ENCODE assay signal across 16 mouse cellular contexts in the genomic region with DNA sequence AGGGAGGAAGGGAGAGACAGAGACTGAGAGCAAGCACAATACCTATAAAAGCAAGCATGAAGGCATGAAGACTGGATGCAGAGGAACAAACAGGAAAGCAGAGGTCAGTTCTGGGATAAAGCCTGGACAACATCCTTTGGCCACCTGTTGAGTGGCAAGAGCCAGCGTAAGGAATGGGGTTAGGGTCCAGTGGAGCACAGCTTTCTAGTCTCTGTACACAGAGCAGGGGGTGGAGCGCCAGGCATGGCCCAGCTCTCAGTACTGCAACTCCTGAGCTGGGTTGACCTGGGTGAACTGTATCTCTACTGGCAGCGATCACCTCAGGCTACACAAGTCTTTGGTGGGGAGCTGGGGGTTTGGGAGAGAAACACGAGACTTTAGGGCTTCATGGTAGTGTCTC. TPM values are rescaled to one million over a fixed set of nuclear protein-coding genes. Genes with fewer than 3 reads are reported as not detected.
DNase-seq lines count a peak whose midpoint lies in the region; ATAC-seq and TF ChIP-seq lines count a peak whose summit lies in the region.
"Had no signal": no experiment of that assay in that cellular context is flagged by ENCODE, and none has a peak within 500 bp of the region (broad histone marks: within the 10 kb centered on the region; RNA-seq: fewer than 3 reads in every experiment).

No protein-coding gene starts in this region.

- ATAC-seq in heart, postnatal 0 days (ENCODE audit: insufficient read depth, low read depth), result no peak
- ATAC-seq: forebrain, embryonic 13.5 days; hindbrain, postnatal 0 days; intestine, postnatal 0 days had no signal

- no peak for DNase-seq in heart, embryonic 10.5 days (ENCODE audit: low spot score)
- DNase-seq in heart, postnatal 36 days, result no peak
- DNase-seq in heart, postnatal 0 days (ENCODE audit: low spot score), result no peak
- no peak for DNase-seq in heart, adult 11 months
- DNase-seq in lung, postnatal 36 days, result no peak
- DNase-seq: gastrocnemius, postnatal 14 days; layer of hippocampus, postnatal 36 days; thymus, postnatal 36 days had no signal

- H3K9ac ChIP-seq in heart, postnatal 0 days (replicated peaks; ENCODE audit: low read depth, low read length), result no peak overlapping the region
- H3K9ac ChIP-seq: forebrain, embryonic 13.5 days; midbrain, embryonic 12.5 days; neural tube, embryonic 13.5 days had no signal

- no peak overlapping the region for H3K4me2 ChIP-seq in heart, postnatal 0 days (ENCODE audit: low read depth, low read length)
- H3K4me2 ChIP-seq: forebrain, embryonic 13.5 days; midbrain, embryonic 12.5 days; neural tube, embryonic 13.5 days had no signal

- no peak for TF ChIP-seq POLR2A in cortical plate, adult 2 months (IDR thresholded peaks at IDR 0.05; ENCODE audit: extremely low read depth, insufficient read depth, low read length)

- intact Hi-C loops in heart, postnatal 36 days (cut with DNase I), result loop anchor here (2.0 kb wide), 1 partner anchor 33 kb away; no protein-coding TSS in a partner anchor

- no peak overlapping the region for H3K4me3 ChIP-seq in heart, embryonic 10.5 days
- no peak overlapping the region for H3K4me3 ChIP-seq in heart, postnatal 0 days (ENCODE audit: low read depth, low read length)
- no peak overlapping the region for H3K4me3 ChIP-seq in brown adipose tissue, adult 24 weeks (ENCODE audit: insufficient read depth, low read depth, low read length)
- H3K4me3 ChIP-seq in cortical plate, adult 2 months (ENCODE audit: insufficient read depth, low read length), result no peak overlapping the region
- H3K4me3 ChIP-seq: forebrain, embryonic 13.5 days; hindbrain, embryonic 10.5 days; midbrain, embryonic 12.5 days; neural tube, embryonic 13.5 days had no signal

- no peak for TF ChIP-seq CTCF in heart, postnatal 0 days (IDR thresholded peaks at IDR 0.05; ENCODE audit: low read depth)
- no peak for TF ChIP-seq CTCF in cortical plate, adult 2 months (IDR thresholded peaks at IDR 0.05; ENCODE audit: extremely low read depth, insufficient read depth, low read length)

- peak overlapping the region; percentile 86 for H3K27ac ChIP-seq in heart, embryonic 10.5 days
- peak overlapping the region; percentile 92 for H3K27ac ChIP-seq in heart, postnatal 0 days (ENCODE audit: low read depth)
- peak overlapping the region; percentile 37 for H3K27ac ChIP-seq in brown adipose tissue, adult 24 weeks (replicated peaks; ENCODE audit: low read depth, low read length)
- H3K27ac ChIP-seq in cortical plate, adult 2 months (ENCODE audit: insufficient read depth, low read length), result peak overlapping the region; percentile 21; the same call in 1 of the 2 replicates
- H3K27ac ChIP-seq: forebrain, embryonic 13.5 days; hindbrain, embryonic 10.5 days; hindbrain, postnatal 0 days; midbrain, embryonic 12.5 days; neural tube, embryonic 13.5 days had no signal

- no peaks in the 10 kb centered on the region for H3K27me3 ChIP-seq in heart, embryonic 10.5 days (ENCODE audit: insufficient read depth, poor library complexity, severe bottlenecking)
- no peaks in the 10 kb centered on the region for H3K27me3 ChIP-seq in heart, postnatal 0 days (ENCODE audit: control insufficient read depth, insufficient read depth, low read length)
- H3K27me3 ChIP-seq: forebrain, embryonic 13.5 days; neural tube, embryonic 13.5 days had no signal

- no peaks in the 10 kb centered on the region for H3K36me3 ChIP-seq in heart, embryonic 10.5 days
- H3K36me3 ChIP-seq in heart, postnatal 0 days (replicated peaks; ENCODE audit: control insufficient read depth, insufficient read depth, low read length), result no peaks in the 10 kb centered on the region
- H3K36me3 ChIP-seq: hindbrain, embryonic 10.5 days; midbrain, embryonic 12.5 days; neural tube, embryonic 13.5 days had no signal

- H3K9me3 ChIP-seq in heart, embryonic 10.5 days, result no peaks in the 10 kb centered on the region
- no peaks in the 10 kb centered on the region for H3K9me3 ChIP-seq in heart, postnatal 0 days (replicated peaks; ENCODE audit: control insufficient read depth, low read length)
- H3K9me3 ChIP-seq: forebrain, embryonic 13.5 days; hindbrain, embryonic 10.5 days; midbrain, embryonic 12.5 days; neural tube, embryonic 13.5 days had no signal

- WGBS in heart, embryonic 10.5 days, result 85% methylated on average over 4 of the region's 4 CpGs
- 79% methylated on average over 4 of the region's 4 CpGs for WGBS in heart, postnatal 0 days

- no peak for TF ChIP-seq EP300 in heart, postnatal 0 days (IDR thresholded peaks at IDR 0.05; ENCODE audit: low read depth)

- H3K4me1 ChIP-seq in heart, embryonic 10.5 days, result peaks cover 83% of the 10 kb centered on the region
- peaks cover 64% of the 10 kb centered on the region for H3K4me1 ChIP-seq in heart, postnatal 0 days (ENCODE audit: control insufficient read depth, insufficient read depth)
- H3K4me1 ChIP-seq in brown adipose tissue, adult 24 weeks (ENCODE audit: control insufficient read depth, insufficient read depth, insufficient read length, low read length), result peaks cover 29% of the 10 kb centered on the region
- H3K4me1 ChIP-seq in cortical plate, adult 2 months (ENCODE audit: control insufficient read depth, insufficient read depth, low read length), result peaks cover 29% of the 10 kb centered on the region

RNA-seq across cellular contexts. Expression of a gene that starts 56.4 kb away (rescaled TPM):
- polyA plus RNA-seq in heart, embryonic 10.5 days (2016; fragmentation: Nextera tagmentation; extraction: Ambion mirVana), result 86.9 and 116 TPM in 2 replicates
- 10 to 100 TPM; 36.5 to 39.0 TPM for total RNA-seq in heart, postnatal 36 days (2021)
- 12.2 and 18.0 TPM in 2 replicates for total RNA-seq in heart, postnatal 0 days (2014; rRNA removed; ENCODE audit: low replicate concordance)
- polyA plus RNA-seq in heart, postnatal 0 days (2015; fragmentation: Nextera tagmentation; extraction: Ambion mirVana), result 70.7 and 76.9 TPM in 2 replicates
- polyA plus RNA-seq in brown adipose tissue, adult 24 weeks (2012; ENCODE audit: insufficient read depth, insufficient read length, missing spikeins), result 55.2 and 72.4 TPM in 2 replicates
- polyA plus RNA-seq in cortical plate, adult 2 months (2012; rRNA removed), result 72.5 and 78.9 TPM in 2 replicates

Comparison
In these comparisons a context has a peak if more than half of its experiments do, and no peak if none do; other contexts are left out.
1. H3K27ac ChIP-seq: peak in every context shown above with its lines; median percentile 92 in heart, postnatal 0 days; 86 in heart, embryonic 10.5 days; 37 in brown adipose tissue, adult 24 weeks; 21 in cortical plate, adult 2 months.